Mouse (Mus musculus) kidney, adult 2 months (tissue): ENCODE measurements around the gene Nubpl.

Source experiments
- CTCF ChIP-seq: fragments of 200-500 bp; conservative IDR thresholded peaks from 2 replicates; pipeline ENCODE4 v1.5.1; 2011; ENCODE audit warnings: low read depth, mild to moderate bottlenecking, control low read depth, low read length, moderate library complexity, mixed read lengths; ENCODE audit not compliant: insufficient read depth, insufficient read length
- POLR2A ChIP-seq: fragments of 200-500 bp; IDR thresholded peaks from one replicate; pipeline ENCODE4 v1.6.1; 2011; ENCODE audit warnings: low read depth, low read length, control low read depth

DNA sequence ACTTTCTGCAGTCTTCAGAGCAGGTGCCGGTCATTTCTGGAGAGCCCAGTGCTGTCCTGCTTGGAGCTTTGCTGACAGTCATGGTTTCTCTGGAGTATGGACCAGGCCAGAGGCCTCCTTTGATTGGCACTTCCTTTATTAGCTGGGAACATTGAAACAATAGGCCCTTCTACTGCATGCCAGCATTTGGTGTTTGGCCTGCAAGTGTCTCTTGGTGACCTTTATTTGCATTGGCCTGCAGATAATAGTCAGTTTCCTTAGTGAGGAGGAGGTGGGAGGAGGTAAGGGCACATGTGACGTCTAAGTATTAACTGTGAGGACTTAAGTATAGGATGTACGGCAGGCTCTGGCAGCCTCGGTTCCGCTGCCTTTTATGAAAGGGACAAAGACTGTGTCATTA lies 249.1 kb downstream of the Nubpl start:
- TF ChIP-seq POLR2A (no peak), CTCF (no peak)
